Mouse (Mus musculus): ENCODE results near the gene Hcn2. TPM values are rescaled to one million over a fixed set of nuclear protein-coding genes. Genes with fewer than 3 reads are reported as not detected.

Hcn2 gene
- polyA plus RNA-seq, 1 experiment from 2014 or later = 0.10 TPM

DNA sequence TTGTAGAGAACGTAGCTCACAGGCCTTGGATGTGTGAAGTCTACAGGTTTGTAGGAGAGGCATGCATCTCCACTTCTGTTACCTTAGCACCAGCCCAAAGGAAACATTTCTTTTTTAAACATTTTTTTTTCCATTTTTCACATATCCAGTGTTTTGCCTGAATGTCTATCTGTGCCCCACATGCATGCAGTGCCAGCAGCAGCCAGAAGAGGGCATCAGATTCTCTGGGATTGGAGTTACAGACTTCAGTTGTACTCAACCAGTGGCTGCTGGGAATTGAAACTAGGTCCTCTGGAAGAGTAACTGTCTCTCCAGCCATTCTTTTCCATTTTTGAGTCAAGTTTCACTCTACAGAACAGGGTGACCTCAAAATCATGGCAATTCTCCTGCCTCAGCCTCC, 16.1 kb downstream of the Hcn2 start:
- no peak overlapping the region for H3K27ac ChIP-seq
- peaks cover 15% of the 10 kb centered on the region for H3K27me3 ChIP-seq
- no peaks in the 10 kb centered on the region for H3K4me1 ChIP-seq
- no peak overlapping the region for H3K4me2 ChIP-seq
- H3K36me3 ChIP-seq = peaks cover 47% of the 10 kb centered on the region
- H3K4me3 ChIP-seq = no peak overlapping the region
- no peak for ATAC-seq (ENCODE audit: insufficient number of reproducible peaks, insufficient read depth, low FRiP score, low TSS enrichment, low read depth)
- H3K9me3 ChIP-seq = peaks cover 35% of the 10 kb centered on the region
- no peak overlapping the region for H3K9ac ChIP-seq
- 86% methylated on average over 1 of the region's 1 CpGs for WGBS

DNA sequence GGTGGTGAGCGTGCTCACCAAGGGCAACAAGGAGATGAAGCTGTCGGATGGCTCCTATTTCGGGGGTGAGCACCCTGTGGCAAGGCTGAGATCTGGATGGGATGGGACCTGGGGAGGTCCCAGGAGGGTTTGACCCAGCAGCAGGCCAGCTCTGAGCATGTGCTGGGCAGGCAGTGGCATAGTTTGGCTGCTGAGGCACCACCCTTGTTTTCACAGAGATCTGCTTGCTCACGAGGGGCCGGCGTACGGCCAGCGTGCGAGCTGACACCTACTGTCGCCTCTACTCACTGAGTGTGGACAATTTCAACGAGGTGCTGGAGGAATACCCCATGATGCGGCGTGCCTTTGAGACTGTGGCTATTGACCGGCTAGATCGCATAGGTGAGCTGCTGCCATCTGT, 17.4 kb downstream of the Hcn2 start:
- ATAC-seq (ENCODE audit: insufficient number of reproducible peaks, insufficient read depth, low FRiP score, low TSS enrichment, low read depth) = no peak
- WGBS = 94% methylated on average over 15 of the region's 15 CpGs
- H3K36me3 ChIP-seq = peaks cover 60% of the 10 kb centered on the region
- peaks cover 15% of the 10 kb centered on the region for H3K27me3 ChIP-seq
- H3K4me1 ChIP-seq = no peaks in the 10 kb centered on the region
- H3K4me3 ChIP-seq = no peak overlapping the region
- H3K27ac ChIP-seq = no peak overlapping the region
- peaks cover 48% of the 10 kb centered on the region for H3K9me3 ChIP-seq
- H3K9ac ChIP-seq = no peak overlapping the region
- no peak overlapping the region for H3K4me2 ChIP-seq

DNA sequence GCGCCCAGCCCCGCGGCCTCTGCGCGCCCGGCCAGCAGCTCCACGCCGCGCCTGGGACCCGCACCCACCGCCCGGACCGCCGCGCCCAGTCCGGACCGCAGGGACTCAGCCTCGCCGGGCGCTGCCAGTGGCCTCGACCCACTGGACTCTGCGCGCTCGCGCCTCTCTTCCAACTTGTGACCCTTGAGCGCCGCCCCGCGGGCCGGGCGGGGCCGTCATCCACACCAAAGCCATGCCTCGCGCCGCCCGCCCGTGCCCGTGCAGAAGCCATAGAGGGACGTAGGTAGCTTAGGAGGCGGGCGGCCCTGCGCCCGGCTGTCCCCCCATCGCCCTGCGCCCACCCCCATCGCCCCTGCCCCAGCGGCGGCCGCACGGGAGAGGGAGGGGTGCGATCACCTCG, 18.9 kb downstream of the Hcn2 start:
- H3K36me3 ChIP-seq = peaks cover 75% of the 10 kb centered on the region
- H3K4me3 ChIP-seq = no peak overlapping the region
- peaks cover 15% of the 10 kb centered on the region for H3K27me3 ChIP-seq
- no peak for ATAC-seq (ENCODE audit: insufficient number of reproducible peaks, insufficient read depth, low FRiP score, low TSS enrichment, low read depth)
- WGBS = 39% methylated on average over 51 of the region's 52 CpGs
- peaks cover 63% of the 10 kb centered on the region for H3K9me3 ChIP-seq
- no peak overlapping the region for H3K9ac ChIP-seq
- no peak overlapping the region for H3K27ac ChIP-seq
- no peaks in the 10 kb centered on the region for H3K4me1 ChIP-seq
- no peak overlapping the region for H3K4me2 ChIP-seq

DNA sequence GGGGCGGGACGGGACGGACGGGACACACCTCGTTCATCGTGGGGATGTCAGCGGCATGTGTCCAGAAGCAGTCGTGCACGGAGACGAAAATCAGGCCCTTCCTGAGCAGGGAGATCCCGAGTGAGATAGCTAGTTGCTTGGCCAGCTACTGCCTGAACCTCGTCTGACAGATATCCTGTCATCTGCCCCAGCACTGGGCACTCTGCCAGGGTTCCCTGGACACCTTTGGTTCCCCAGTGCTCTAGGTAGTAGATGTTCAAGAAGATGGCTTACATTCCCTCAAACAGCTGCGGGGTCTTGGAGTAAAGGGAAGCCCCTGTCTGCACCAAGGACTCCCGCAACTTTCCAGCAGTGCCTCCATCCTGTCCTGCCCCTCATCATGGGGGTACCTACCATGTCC, 20.3 kb downstream of the Hcn2 start:
- Histone ChIP-seq H3K9ac (no peak overlapping the region), H3K9me3 (peaks cover 76% of the 10 kb centered on the region), H3K4me1 (no peaks in the 10 kb centered on the region), H3K4me2 (no peak overlapping the region), H3K36me3 (peaks cover 89% of the 10 kb centered on the region), H3K27me3 (peaks cover 15% of the 10 kb centered on the region), H3K4me3 (no peak overlapping the region), H3K27ac (no peak overlapping the region)
- WGBS = 87% methylated on average over 14 of the region's 14 CpGs
- no peak for ATAC-seq (ENCODE audit: insufficient number of reproducible peaks, insufficient read depth, low FRiP score, low TSS enrichment, low read depth)

DNA sequence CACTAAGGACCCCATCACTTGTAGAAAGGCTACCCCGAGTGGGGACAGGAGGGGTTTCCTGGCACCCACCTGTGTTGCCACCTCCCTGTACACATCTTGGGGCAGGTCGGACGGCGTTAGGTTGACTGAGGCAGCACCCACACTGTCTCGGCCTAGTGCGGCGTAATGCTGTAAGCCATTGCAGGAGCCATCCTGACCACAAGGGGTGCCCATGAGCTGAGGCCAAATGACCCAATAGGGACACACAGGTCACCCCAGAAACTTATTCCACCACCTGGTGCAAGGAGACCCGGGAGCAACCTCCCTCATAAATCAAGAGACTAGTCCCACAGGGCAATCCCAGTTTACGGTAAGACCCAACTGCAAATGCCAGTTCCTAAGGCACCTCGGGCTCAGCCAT, 21.8 kb downstream of the Hcn2 start:
- Histone ChIP-seq H3K36me3 (peaks cover 98% of the 10 kb centered on the region), H3K4me2 (no peak overlapping the region), H3K9ac (no peak overlapping the region), H3K9me3 (peaks cover 76% of the 10 kb centered on the region), H3K27me3 (peaks cover 15% of the 10 kb centered on the region), H3K4me3 (no peak overlapping the region), H3K4me1 (no peaks in the 10 kb centered on the region), H3K27ac (no peak overlapping the region)
- WGBS = 89% methylated on average over 10 of the region's 10 CpGs
- no peak for ATAC-seq (ENCODE audit: insufficient number of reproducible peaks, insufficient read depth, low FRiP score, low TSS enrichment, low read depth)

DNA sequence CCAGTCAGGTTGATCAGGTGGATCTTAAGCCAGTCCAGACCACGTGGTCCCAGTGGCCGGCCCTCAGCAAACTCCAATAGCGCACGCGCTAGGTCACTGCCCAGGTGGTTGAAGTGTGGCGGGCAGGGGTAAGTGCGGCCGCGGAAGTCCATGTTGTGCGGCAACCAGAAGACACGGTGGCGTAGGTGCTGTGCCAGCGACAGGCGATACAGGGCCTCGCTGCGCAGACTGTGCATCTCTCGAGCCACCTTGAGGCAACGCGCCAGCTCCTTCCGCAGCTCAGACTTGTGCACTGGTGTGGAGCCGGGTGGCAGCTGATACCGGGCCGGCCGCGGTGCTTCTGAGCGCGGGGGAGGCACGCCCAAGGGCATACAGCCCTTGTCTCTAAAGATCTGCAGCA, 22.8 kb downstream of the Hcn2 start:
- Histone ChIP-seq H3K27ac (no peak overlapping the region), H3K27me3 (peaks cover 15% of the 10 kb centered on the region), H3K4me3 (no peak overlapping the region), H3K36me3 (peaks cover 100% of the 10 kb centered on the region), H3K9me3 (peaks cover 72% of the 10 kb centered on the region), H3K4me1 (no peaks in the 10 kb centered on the region), H3K9ac (no peak overlapping the region), H3K4me2 (no peak overlapping the region)
- WGBS = 96% methylated on average over 28 of the region's 28 CpGs
- no peak for ATAC-seq (ENCODE audit: insufficient number of reproducible peaks, insufficient read depth, low FRiP score, low TSS enrichment, low read depth)

DNA sequence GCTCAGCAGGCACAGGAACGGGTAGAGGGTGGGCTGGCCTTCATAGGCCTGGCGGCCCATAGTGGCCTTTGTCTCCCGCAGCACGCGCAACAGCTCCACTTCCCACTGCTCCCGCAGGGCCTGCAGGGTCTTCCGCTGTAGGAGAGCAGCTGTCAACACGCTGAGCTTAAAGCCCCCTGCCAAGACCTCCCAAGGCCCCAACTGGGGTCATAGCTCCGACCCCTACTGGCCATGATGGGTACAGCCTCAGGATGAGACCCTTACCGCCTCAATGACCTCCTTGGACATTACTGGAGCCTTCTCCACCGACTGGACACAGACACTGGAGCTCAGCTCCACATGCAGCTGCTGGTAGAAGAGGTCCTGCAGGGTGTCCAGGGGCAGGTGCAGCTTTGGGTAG, 24.4 kb downstream of the Hcn2 start:
- peaks cover 57% of the 10 kb centered on the region for H3K9me3 ChIP-seq
- H3K27ac ChIP-seq = no peak overlapping the region
- H3K27me3 ChIP-seq = peaks cover 6% of the 10 kb centered on the region
- no peak overlapping the region for H3K9ac ChIP-seq
- H3K36me3 ChIP-seq = peaks cover 88% of the 10 kb centered on the region
- H3K4me2 ChIP-seq = no peak overlapping the region
- peaks cover 9% of the 10 kb centered on the region for H3K4me1 ChIP-seq
- WGBS = 64% methylated on average over 11 of the region's 11 CpGs
- no peak for ATAC-seq (ENCODE audit: insufficient number of reproducible peaks, insufficient read depth, low FRiP score, low TSS enrichment, low read depth)
- H3K4me3 ChIP-seq = no peak overlapping the region

DNA sequence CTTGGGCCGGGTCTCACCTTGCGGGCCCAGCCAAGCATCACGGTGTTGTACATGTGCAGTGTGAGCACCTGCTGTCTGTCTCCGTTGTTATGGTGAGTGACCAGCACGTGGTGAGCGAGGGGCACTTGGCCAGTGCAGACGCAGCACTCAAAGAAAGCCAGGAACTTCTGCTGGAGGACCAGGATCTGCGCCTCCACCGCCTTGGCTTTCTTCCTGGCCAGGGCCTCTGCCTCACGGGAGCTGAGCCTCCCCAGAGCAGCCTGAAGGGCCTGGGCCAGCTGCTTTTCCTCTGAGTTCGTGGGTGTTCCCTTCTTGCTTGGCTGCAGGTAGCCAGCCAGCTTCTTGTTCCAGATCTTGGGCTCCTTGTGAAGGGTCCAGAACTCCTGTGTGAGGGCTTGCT, 26.7 kb downstream of the Hcn2 start:
- WGBS = 91% methylated on average over 11 of the region's 11 CpGs
- H3K36me3 ChIP-seq = peaks cover 65% of the 10 kb centered on the region
- no peak overlapping the region for H3K4me2 ChIP-seq

DNA sequence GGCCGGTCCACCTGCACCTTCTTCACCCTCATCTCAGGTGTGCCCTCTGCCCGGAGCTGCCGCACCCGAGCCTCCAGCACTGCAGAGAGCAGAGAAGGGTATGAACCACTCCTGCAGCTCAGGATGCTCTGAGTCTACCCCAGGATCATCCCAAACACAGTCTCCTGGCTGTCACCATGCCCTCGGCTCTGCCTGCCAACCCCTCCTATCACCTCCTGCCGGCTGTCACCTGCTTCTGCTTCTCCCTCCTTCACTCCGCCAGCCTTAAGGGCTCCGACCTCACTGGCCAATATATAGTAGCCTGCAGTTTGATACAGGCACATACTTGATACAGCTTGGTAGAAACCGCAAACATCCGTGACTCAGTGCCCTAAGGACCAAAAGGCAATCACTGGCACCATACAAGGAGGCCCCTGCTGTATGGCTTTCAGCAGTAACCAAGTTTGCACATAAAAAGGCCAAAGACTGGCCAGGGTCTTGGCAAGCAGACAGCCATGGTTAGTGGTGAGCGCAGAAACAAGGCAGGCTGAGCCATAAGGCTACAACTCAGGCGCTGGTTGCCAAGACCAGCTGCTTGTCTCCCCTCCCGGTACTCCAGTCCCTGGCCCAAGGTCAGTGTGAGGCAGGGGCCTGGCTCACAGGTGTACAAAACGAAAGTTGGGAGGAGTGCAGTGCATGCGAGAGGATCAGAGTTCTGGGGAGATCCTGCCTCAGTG, 27.4 kb downstream of the Hcn2 start:
- H3K4me1 ChIP-seq = peaks cover 13% of the 10 kb centered on the region
- H3K27me3 ChIP-seq = no peaks in the 10 kb centered on the region
- H3K4me3 ChIP-seq = no peak overlapping the region
- ATAC-seq (ENCODE audit: insufficient number of reproducible peaks, insufficient read depth, low FRiP score, low TSS enrichment, low read depth) = no peak
- no peak overlapping the region for H3K4me2 ChIP-seq
- H3K9ac ChIP-seq = no peak overlapping the region
- peaks cover 58% of the 10 kb centered on the region for H3K36me3 ChIP-seq
- peaks cover 28% of the 10 kb centered on the region for H3K9me3 ChIP-seq
- 91% methylated on average over 15 of the region's 15 CpGs for WGBS
- H3K27ac ChIP-seq = no peak overlapping the region

More for the DNA sequence above, 26.7 kb downstream of the Hcn2 start:
- peaks cover 34% of the 10 kb centered on the region for H3K9me3 ChIP-seq
- H3K4me1 ChIP-seq = peaks cover 13% of the 10 kb centered on the region
- no peaks in the 10 kb centered on the region for H3K27me3 ChIP-seq
- no peak overlapping the region for H3K4me3 ChIP-seq
- ATAC-seq (ENCODE audit: insufficient number of reproducible peaks, insufficient read depth, low FRiP score, low TSS enrichment, low read depth) = no peak
- H3K9ac ChIP-seq = no peak overlapping the region
- H3K27ac ChIP-seq = no peak overlapping the region

DNA sequence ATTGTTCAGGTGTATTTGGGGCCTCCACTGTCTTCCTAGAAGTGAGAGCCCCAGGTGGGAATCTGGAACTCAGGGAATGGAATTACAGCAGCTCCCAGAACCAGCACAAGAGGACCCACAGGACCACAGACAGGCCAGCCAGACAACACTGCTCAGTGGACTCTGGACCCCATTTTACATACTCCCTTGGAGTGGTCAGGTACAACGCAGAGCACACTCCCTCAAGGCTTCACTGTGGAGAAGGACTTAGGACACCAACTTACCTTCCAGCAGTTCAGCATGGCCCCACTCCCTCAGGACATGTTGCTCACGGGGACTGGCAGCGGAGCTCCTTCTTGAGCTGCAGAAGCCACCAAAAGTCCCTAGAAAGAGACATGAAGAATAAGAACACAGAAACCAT, 29.0 kb downstream of the Hcn2 start:
- ATAC-seq (ENCODE audit: insufficient number of reproducible peaks, insufficient read depth, low FRiP score, low TSS enrichment, low read depth) = no peak
- peaks cover 13% of the 10 kb centered on the region for H3K4me1 ChIP-seq
- H3K9me3 ChIP-seq = peaks cover 12% of the 10 kb centered on the region
- WGBS = 90% methylated on average over 3 of the region's 3 CpGs
- H3K4me2 ChIP-seq = peak overlapping the region; percentile 64
- H3K9ac ChIP-seq = peak overlapping the region; percentile 79
- peaks cover 42% of the 10 kb centered on the region for H3K36me3 ChIP-seq
- H3K4me3 ChIP-seq = peak overlapping the region; percentile 72
- no peak overlapping the region for H3K27ac ChIP-seq
- no peaks in the 10 kb centered on the region for H3K27me3 ChIP-seq

DNA sequence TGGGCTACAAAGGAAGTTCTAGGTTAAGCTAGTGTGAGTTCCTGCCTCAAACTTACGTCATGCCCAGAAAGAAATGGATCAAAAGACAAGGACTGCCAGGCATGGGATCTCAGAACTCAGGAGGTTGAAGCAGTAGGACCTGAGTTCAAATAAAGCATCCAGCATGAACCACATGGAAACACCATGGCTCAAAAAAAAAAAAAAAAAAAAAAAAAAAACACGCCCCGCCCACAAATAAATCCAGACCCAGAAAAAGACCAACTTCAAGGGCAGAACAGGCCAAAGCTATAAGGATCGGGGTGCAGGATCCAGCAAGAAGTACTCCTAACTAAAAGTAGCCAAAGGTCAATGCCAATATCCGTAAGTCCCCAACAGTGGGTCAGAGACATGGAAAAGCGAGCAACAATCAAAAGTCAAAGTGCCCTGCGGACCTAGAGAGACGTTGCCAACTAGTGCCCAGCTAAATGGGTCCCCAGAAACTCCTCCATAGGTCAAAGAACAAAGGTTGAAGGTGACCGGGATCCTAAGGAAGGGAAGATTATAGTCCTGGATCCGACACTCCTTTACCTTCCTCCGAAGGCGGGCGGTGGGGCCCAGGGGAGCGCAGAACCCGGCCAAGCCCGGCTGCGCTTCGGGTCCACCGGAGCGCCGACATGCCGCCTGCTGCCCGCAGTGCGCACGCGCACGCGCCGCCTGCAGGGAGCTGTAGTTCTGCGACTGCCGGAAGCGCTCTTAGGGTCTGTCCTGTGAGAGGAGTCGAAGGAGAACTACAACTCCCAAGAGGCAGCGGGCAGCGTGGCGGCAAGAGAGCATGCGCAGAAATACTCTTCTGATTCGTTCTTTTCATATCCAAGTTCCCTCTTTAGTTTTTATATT, 29.7 kb downstream of the Hcn2 start, which contains the start of gene Polrmt:
Gene Polrmt, minus strand, starts transcription at position 684 of the 876 bp plus-strand sequence.
- H3K27ac ChIP-seq = no peak within 1 kb of the TSS
- ATAC-seq (ENCODE audit: insufficient number of reproducible peaks, insufficient read depth, low FRiP score, low TSS enrichment, low read depth) = peak; percentile 90
- WGBS = 3% methylated on average over 38 of the region's 38 CpGs

DNA sequence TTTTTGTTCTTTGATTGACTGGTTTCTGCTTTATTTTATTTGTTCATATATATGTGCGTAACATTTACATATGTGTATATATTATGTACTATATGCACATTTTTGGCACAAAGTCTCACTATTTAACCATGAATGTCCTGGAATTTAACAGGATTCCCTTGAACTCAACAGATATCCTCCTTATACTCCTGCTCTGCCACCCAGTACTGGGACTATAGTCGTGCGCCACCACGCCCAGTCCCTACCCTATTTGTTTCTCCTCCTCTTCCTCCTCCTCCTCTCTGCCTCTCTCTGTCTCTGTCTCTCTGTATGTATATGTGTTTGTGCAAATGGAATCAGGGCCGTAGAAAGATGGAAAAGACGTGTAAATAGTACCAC, 30.3 kb downstream of the Hcn2 start:
- WGBS = 23% methylated on average over 6 of the region's 6 CpGs
- H3K4me1 ChIP-seq = peaks cover 13% of the 10 kb centered on the region
- 0 out of 2 replicates have a peak, but pooled peaks have one; percentile 21 for ATAC-seq (ENCODE audit: insufficient number of reproducible peaks, insufficient read depth, low FRiP score, low TSS enrichment, low read depth)
- H3K36me3 ChIP-seq = peaks cover 29% of the 10 kb centered on the region
- peak overlapping the region; percentile 58 for H3K9ac ChIP-seq
- H3K4me2 ChIP-seq = peak overlapping the region; percentile 64
- H3K27ac ChIP-seq = no peak overlapping the region
- no peaks in the 10 kb centered on the region for H3K27me3 ChIP-seq
- no peaks in the 10 kb centered on the region for H3K9me3 ChIP-seq
- H3K4me3 ChIP-seq = peak overlapping the region; percentile 72

More for the DNA sequence above, 29.7 kb downstream of the Hcn2 start, which contains the start of gene Polrmt:
- H3K4me2 ChIP-seq = peak within 1 kb of the TSS; percentile 64
- no peaks in the 10 kb centered on the region for H3K27me3 ChIP-seq
- peaks cover 35% of the 10 kb centered on the region for H3K36me3 ChIP-seq
- H3K4me1 ChIP-seq = peaks cover 13% of the 10 kb centered on the region
- H3K9ac ChIP-seq = peak within 1 kb of the TSS; percentile 79
- H3K4me3 ChIP-seq = peak within 1 kb of the TSS; percentile 72
- peaks cover 5% of the 10 kb centered on the region; the same call in 1 of the 2 replicates for H3K9me3 ChIP-seq
